ENCODE assay signal across 27 mouse cellular contexts in genomic region chr1:143206995-143207394, GRCm38 (mm10).
DNase-seq lines count a peak whose midpoint lies in the region; ATAC-seq and TF ChIP-seq lines count a peak whose summit lies in the region.
"Had no signal": no experiment of that assay in that cellular context is flagged by ENCODE, and none has a peak within 500 bp of the region (broad histone marks: within the 10 kb centered on the region; RNA-seq: fewer than 3 reads in every experiment).

No protein-coding gene starts in this region.

- DNase-seq in layer of hippocampus, adult 2 months (ENCODE audit: low spot score in 2 of 2) = peak in 1 of 2 experiments; percentile 16
- DNase-seq in layer of hippocampus, adult 9-10 months (ENCODE audit: low spot score) = no peak
- DNase-seq in Muller cell, postnatal 12 days (ENCODE audit: inconsistent ontology term) = peak; percentile 69
- no peak for DNase-seq in cerebellum, adult 2 months
- DNase-seq: adrenal gland, adult 2 months; adrenal gland, postnatal 14 days; B cell, adult 2 months; cerebellum, adult 11-12 months; cerebellum, adult 9-10 months; cerebellum, postnatal 14 days; gastrocnemius, postnatal 25 days; heart, adult 18-20 months; heart, postnatal 10 days; heart, postnatal 36 days; kidney, adult 18-20 months had no signal

- no peaks in the 10 kb centered on the region for H3K36me3 ChIP-seq in forebrain, embryonic 15.5 days
- H3K36me3 ChIP-seq in forebrain, embryonic 12.5 days (replicated peaks) = no peaks in the 10 kb centered on the region
- H3K36me3 ChIP-seq: G1E; heart, embryonic 12.5 days; heart, embryonic 15.5 days; hindbrain, embryonic 10.5 days; hindbrain, embryonic 13.5 days had no signal

- H3K27ac ChIP-seq in forebrain, embryonic 15.5 days (replicated peaks) = no peak overlapping the region
- H3K27ac ChIP-seq in forebrain, embryonic 12.5 days = no peak overlapping the region
- H3K27ac ChIP-seq in layer of hippocampus, adult 2 months = peak overlapping the region; percentile 58
- no peak overlapping the region for H3K27ac ChIP-seq in cerebellum, adult 2 months (ENCODE audit: insufficient read depth, low read length)
- H3K27ac ChIP-seq: forebrain, embryonic 13.5 days; heart, embryonic 15.5 days; hindbrain, embryonic 10.5 days; hindbrain, embryonic 13.5 days; hindbrain, postnatal 0 days had no signal

- no peaks in the 10 kb centered on the region for H3K9me3 ChIP-seq in forebrain, embryonic 15.5 days
- no peaks in the 10 kb centered on the region for H3K9me3 ChIP-seq in forebrain, embryonic 12.5 days
- H3K9me3 ChIP-seq: forebrain, embryonic 13.5 days; G1E; heart, embryonic 12.5 days; heart, embryonic 15.5 days; hindbrain, embryonic 10.5 days; hindbrain, embryonic 13.5 days had no signal

- no peak overlapping the region for H3K4me3 ChIP-seq in forebrain, embryonic 15.5 days
- no peak overlapping the region for H3K4me3 ChIP-seq in forebrain, embryonic 12.5 days (replicated peaks)
- H3K4me3 ChIP-seq in layer of hippocampus, adult 2 months = no peak overlapping the region
- no peak overlapping the region for H3K4me3 ChIP-seq in cerebellum, adult 2 months (replicated peaks; ENCODE audit: insufficient read depth, low read depth, low read length)
- H3K4me3 ChIP-seq: forebrain, embryonic 13.5 days; heart, embryonic 12.5 days; heart, embryonic 15.5 days; hindbrain, embryonic 10.5 days; hindbrain, embryonic 13.5 days had no signal

- no peak overlapping the region for H3K4me2 ChIP-seq in forebrain, embryonic 15.5 days (replicated peaks)
- H3K4me2 ChIP-seq in forebrain, embryonic 12.5 days = no peak overlapping the region
- H3K4me2 ChIP-seq: forebrain, embryonic 13.5 days; heart, embryonic 12.5 days; heart, embryonic 15.5 days; hindbrain, embryonic 13.5 days had no signal

- no peak for TF ChIP-seq CTCF in layer of hippocampus, adult 2 months (conservative IDR thresholded peaks at IDR 0.05)
- TF ChIP-seq CTCF in cerebellum, adult 2 months (IDR thresholded peaks at IDR 0.05; ENCODE audit: borderline replicate concordance, insufficient read depth, low read depth, low read length) = no peak

- ATAC-seq in forebrain, embryonic 15.5 days (replicated peaks) = 0 out of 2 replicates have a peak, but pooled peaks have one; percentile 61
- no peak for ATAC-seq in forebrain, embryonic 12.5 days (ENCODE audit: low FRiP score)
- ATAC-seq: forebrain, embryonic 13.5 days; hindbrain, postnatal 0 days; inflammation-experienced regulatory T-cells, adult 6 months; intestine, embryonic 16.5 days had no signal

- no peak for TF ChIP-seq POLR2A in cerebellum, adult 2 months (IDR thresholded peaks at IDR 0.05; ENCODE audit: borderline replicate concordance, insufficient read depth, low read length)

- no peak overlapping the region for H3K9ac ChIP-seq in forebrain, embryonic 15.5 days (replicated peaks)
- no peak overlapping the region for H3K9ac ChIP-seq in forebrain, embryonic 12.5 days
- H3K9ac ChIP-seq: forebrain, embryonic 13.5 days; heart, embryonic 12.5 days; heart, embryonic 15.5 days; hindbrain, embryonic 13.5 days had no signal

- WGBS in forebrain, embryonic 15.5 days = 43% methylated on average over 3 of the region's 3 CpGs
- 74% methylated on average over 3 of the region's 3 CpGs for WGBS in forebrain, embryonic 12.5 days
- WGBS in cerebellum, adult 2 months = 56% methylated on average over 3 of the region's 3 CpGs

- no peaks in the 10 kb centered on the region for H3K4me1 ChIP-seq in forebrain, embryonic 15.5 days
- H3K4me1 ChIP-seq in forebrain, embryonic 12.5 days = no peaks in the 10 kb centered on the region
- H3K4me1 ChIP-seq in cerebellum, adult 2 months (ENCODE audit: control insufficient read depth, insufficient read depth, low read length) = no peaks in the 10 kb centered on the region
- H3K4me1 ChIP-seq: forebrain, embryonic 13.5 days; heart, embryonic 12.5 days; heart, embryonic 15.5 days; hindbrain, embryonic 10.5 days; hindbrain, embryonic 13.5 days had no signal

- H3K27me3 ChIP-seq in forebrain, embryonic 15.5 days = no peaks in the 10 kb centered on the region
- no peaks in the 10 kb centered on the region for H3K27me3 ChIP-seq in forebrain, embryonic 12.5 days
- H3K27me3 ChIP-seq in cerebellum, adult 2 months (ENCODE audit: control insufficient read depth, insufficient read depth, low read length) = no peaks in the 10 kb centered on the region
- H3K27me3 ChIP-seq: CH12.LX; forebrain, embryonic 13.5 days; heart, embryonic 12.5 days; heart, embryonic 15.5 days; hindbrain, embryonic 13.5 days had no signal
